Mouse (Mus musculus): ENCODE measurements around the gene Chaf1a. TPM values are rescaled to one million over a fixed set of nuclear protein-coding genes. Genes with fewer than 3 reads are reported as not detected.

Chaf1a gene
- total RNA-seq, 4 experiments from 2014 or later: 2.5 to 3.5 (median 2.7) TPM

DNA sequence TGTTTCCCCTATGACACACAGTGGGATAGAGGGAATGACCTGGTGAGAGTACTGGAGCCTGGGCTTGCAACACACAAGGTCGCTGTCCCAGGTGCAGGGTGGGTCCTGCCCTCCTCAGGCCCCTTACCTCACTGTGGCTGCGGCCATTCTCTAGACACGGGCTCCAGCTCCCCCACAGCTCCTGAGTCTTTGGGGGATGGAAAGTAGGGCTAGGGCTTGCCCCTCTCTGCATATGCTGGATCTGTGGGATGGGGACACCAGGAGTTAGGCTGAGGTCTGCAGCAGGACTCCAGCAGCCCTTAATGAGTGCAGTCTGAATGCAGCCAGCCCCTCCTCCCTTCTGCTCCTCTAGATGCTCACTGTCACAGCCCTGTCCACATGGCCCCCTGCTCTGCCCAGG lies 72.5 kb downstream of the Chaf1a start:
- no peak for DNase-seq (ENCODE audit: low spot score in 2 of 2)

- DNase-seq (ENCODE audit: low spot score in 2 of 2): no peak
These were observed 76.0 kb downstream of the Chaf1a start for GRCm38 (mm10) chr17:56116193-56116592.

DNA sequence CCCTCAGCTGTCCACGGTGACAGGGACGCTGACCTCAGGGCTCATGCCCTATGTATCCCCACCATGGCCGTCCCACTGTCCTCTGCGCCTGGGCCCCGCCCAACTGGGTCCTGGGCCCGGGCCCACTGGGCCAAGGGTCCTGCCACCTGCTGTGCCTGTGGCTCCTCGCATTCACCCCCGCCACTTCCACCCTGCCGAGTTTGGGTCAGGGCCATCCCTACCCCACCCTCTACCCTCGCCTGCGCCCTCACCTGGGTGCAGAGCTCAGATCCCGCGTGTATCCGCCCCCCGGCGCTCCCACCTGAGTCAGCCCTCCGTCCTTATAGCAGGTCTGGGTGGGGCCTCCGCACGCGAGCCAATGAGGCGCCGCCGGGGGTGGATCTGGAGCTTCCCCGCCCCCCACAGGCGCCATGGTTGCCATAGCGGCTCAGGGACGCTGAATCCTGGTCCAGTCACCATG lies 77.0 kb downstream of the Chaf1a start, which contains the start of gene Plin5:
Gene Plin5 (minus strand): TSS at position 346 of the 460 bp plus-strand sequence.
- DNase-seq (ENCODE audit: low spot score in 2 of 2): no peak

- DNase-seq (ENCODE audit: low spot score in 2 of 2): no peak
These were observed 79.2 kb downstream of the Chaf1a start for GRCm38 (mm10) chr17:56119431-56119830.

- no peak for DNase-seq (ENCODE audit: low spot score in 2 of 2)
These were observed 80.0 kb downstream of the Chaf1a start for GRCm38 (mm10) chr17:56119981-56120880.

DNA sequence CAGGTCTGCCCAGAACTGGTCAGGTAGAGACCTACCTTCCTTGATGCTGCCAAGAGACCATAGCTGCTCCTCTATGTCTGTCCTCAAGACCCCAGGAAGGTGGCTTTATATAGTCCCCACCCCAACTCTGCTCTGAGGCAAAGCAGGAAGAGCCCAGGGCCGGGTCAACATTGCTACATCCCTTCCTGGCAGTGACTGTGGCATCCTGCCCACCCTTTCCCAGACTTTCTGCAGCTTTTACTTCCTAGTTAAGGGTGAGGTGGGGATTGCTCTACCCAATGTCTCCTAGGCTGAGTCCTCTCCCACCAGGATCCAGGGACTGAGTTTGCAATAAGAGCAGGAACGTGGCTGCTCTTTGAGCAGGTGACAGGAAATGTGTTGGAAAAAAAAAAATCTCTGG lies 81.6 kb downstream of the Chaf1a start, which contains the start of gene Lrg1:
Gene Lrg1 (minus strand): TSS at position 176 of the 400 bp plus-strand sequence.
- DNase-seq (ENCODE audit: low spot score in 2 of 2): no peak

Other genes starting within 250 kb of the Chaf1a start
- gene Zfp119a, start 161.5 kb upstream of the Chaf1a start, total RNA-seq (2022): 1 to 10 TPM; 5.0 to 6.7 (median 5.3) TPM
- gene Zfp959, start 148.3 kb upstream of the Chaf1a start, total RNA-seq (2022): 1 to 10 TPM; 5.6 to 8.4 (median 7.2) TPM
- 1 to 10 TPM; 3.3 to 5.6 (median 3.8) TPM for gene Zfp119b, start 90.9 kb upstream of the Chaf1a start, total RNA-seq (2022)
- 1 to 10 TPM; 1.2 to 3.2 (median 1.8) TPM for gene Ebi3, start 87.8 kb upstream of the Chaf1a start, total RNA-seq (2022)
- 10 to 100 TPM; 16.9 to 19.1 (median 18.9) TPM for gene Yju2, start 81.3 kb upstream of the Chaf1a start, total RNA-seq (2022)
- 10 to 100 TPM; 24.3 to 29.0 (median 26.8) TPM for gene Shd, start 70.0 kb upstream of the Chaf1a start, total RNA-seq (2022)
- gene Fsd1, start 53.9 kb upstream of the Chaf1a start, total RNA-seq (2022): 10 to 100 TPM; 68.1 to 83.4 (median 76.2) TPM
- 1 to 10 TPM; 1.8 to 2.8 (median 2.2) TPM for gene Stap2, start 34.9 kb upstream of the Chaf1a start, total RNA-seq (2022)
- gene Mpnd, start 34.7 kb upstream of the Chaf1a start, total RNA-seq (2022): 100 to 1,000 TPM; 102 to 115 (median 106) TPM
- gene Sh3gl1, start 3.8 kb upstream of the Chaf1a start, total RNA-seq (2022): 10 to 100 TPM; 44.1 to 55.6 (median 52.1) TPM
- 10 to 100 TPM; 76.5 to 96.6 (median 88.0) TPM for gene Ubxn6, start 34.6 kb downstream of the Chaf1a start, total RNA-seq (2022)
- 100 to 1,000 TPM; 112 to 127 (median 115) TPM for gene Hdgfl2, start 39.2 kb downstream of the Chaf1a start, total RNA-seq (2022)
- gene Plin4, start 69.4 kb downstream of the Chaf1a start, total RNA-seq (2022): 10 to 100 TPM in 2 of 4 experiments, 1 to 10 TPM in 2; 7.7 to 20.5 (median 12.2) TPM
- gene Plin5, start 77.2 kb downstream of the Chaf1a start, total RNA-seq (2022): under 1 TPM; 0.53 to 0.80 (median 0.66) TPM
- 1 to 10 TPM in 1 of 4 experiments, under 1 TPM in 3; 0.55 to 1.1 (median 0.74) TPM for gene Lrg1, start 81.6 kb downstream of the Chaf1a start, total RNA-seq (2022)
- gene Sema6b, start 99.9 kb downstream of the Chaf1a start, total RNA-seq (2022): 100 to 1,000 TPM; 116 to 118 (median 117) TPM
- gene Tnfaip8l1, start 122.0 kb downstream of the Chaf1a start, total RNA-seq (2022): 1 to 10 TPM; 5.3 to 6.4 (median 5.9) TPM
- gene Mydgf, start 143.5 kb downstream of the Chaf1a start, total RNA-seq (2022): 10 to 100 TPM; 34.7 to 42.6 (median 40.1) TPM
- gene Dpp9, start 178.5 kb downstream of the Chaf1a start, total RNA-seq (2022): 10 to 100 TPM; 54.5 to 65.5 (median 60.5) TPM
- 10 to 100 TPM; 32.7 to 36.0 (median 35.1) TPM for gene Fem1a, start 216.4 kb downstream of the Chaf1a start, total RNA-seq (2022)
- gene Ticam1, start 236.3 kb downstream of the Chaf1a start, total RNA-seq (2022): 1 to 10 TPM; 6.8 to 8.8 (median 7.8) TPM

All from layer of hippocampus, adult 8-10 months (tissue).